Mouse (Mus musculus) neural tube, embryonic 11.5 days (tissue): ENCODE measurements around the gene Ttyh3. TPM values are rescaled to one million over a fixed set of nuclear protein-coding genes. Genes with fewer than 3 reads are reported as not detected.

ENCODE experiments used
- ATAC-seq: fragments of 200-750 bp; cut with Nextera tagmentation; 2 replicates; pipeline ENCODE4 v1.8.0; 2017; ENCODE audit warnings: moderate number of reproducible peaks, mild to moderate bottlenecking, moderate TSS enrichment, moderate library complexity; ENCODE audit not compliant: insufficient read depth, low FRiP score, low TSS enrichment
- DNase-seq: peaks from one replicate; pipeline ENCODE4 v3.0.0-alpha.2; 2015; ENCODE audit warnings: low spot score
- H3K27ac ChIP-seq: fragments of 300-500 bp; sonication (generic); 2 replicates; pipeline ENCODE4 v1.5.1; 2014; ENCODE audit warnings: low read depth, mild to moderate bottlenecking, low read length
- H3K27me3 ChIP-seq: fragments of 300-500 bp; sonication (generic); 2 replicates; pipeline ENCODE4 v1.6.1; 2014; ENCODE audit warnings: mild to moderate bottlenecking, low read length, mixed read lengths; ENCODE audit not compliant: control insufficient read depth, insufficient read depth
- H3K36me3 ChIP-seq: fragments of 300-500 bp; sonication (generic); 2 replicates; pipeline ENCODE4 v1.6.1; 2014; ENCODE audit warnings: mild to moderate bottlenecking, low read length, moderate library complexity, mixed read lengths; ENCODE audit not compliant: control insufficient read depth, insufficient read depth
- H3K4me1 ChIP-seq: fragments of 300-500 bp; sonication (generic); 2 replicates; pipeline ENCODE4 v1.6.1; 2014; ENCODE audit warnings: low read length, mixed read lengths; ENCODE audit not compliant: control insufficient read depth, insufficient read depth
- H3K4me2 ChIP-seq: fragments of 300-500 bp; sonication (generic); 2 replicates; pipeline ENCODE4 v1.6.1; 2014; ENCODE audit warnings: low read depth, mild to moderate bottlenecking, moderate library complexity
- H3K4me3 ChIP-seq: fragments of 300-500 bp; sonication (generic); 2 replicates; pipeline ENCODE4 v1.5.1; 2014; ENCODE audit warnings: low read depth, low read length
- H3K9ac ChIP-seq: fragments of 300-500 bp; sonication (generic); 2 replicates; pipeline ENCODE4 v1.6.1; 2014; ENCODE audit warnings: mild to moderate bottlenecking, low read length
- H3K9me3 ChIP-seq: fragments of 300-500 bp; sonication (generic); 2 replicates; pipeline ENCODE4 v1.6.1; 2016; ENCODE audit warnings: low read length; ENCODE audit not compliant: control insufficient read depth
- WGBS: fragments of 180-500 bp; shearing (Covaris S2); extraction: QIAGEN DNeasy Blood & Tissue Kit; methylation state at CpG from one replicate; pipeline ENCODE4 v1.1.7; 2014; 5-methylcytosine and 5-hydroxymethylcytosine counted together
- polyA plus RNA-seq: library from polyadenylated mRNA; unstranded; fragments of >200 nt; fragmentation: Nextera tagmentation; extraction: Ambion mirVana; gene quantifications from 2 replicates; pipeline ENCODE4 v1.2.1, GENCODE M21; 2014

Ttyh3 gene
- polyA plus RNA-seq, 1 experiment from 2014 or later, result 61.0 TPM

DNA sequence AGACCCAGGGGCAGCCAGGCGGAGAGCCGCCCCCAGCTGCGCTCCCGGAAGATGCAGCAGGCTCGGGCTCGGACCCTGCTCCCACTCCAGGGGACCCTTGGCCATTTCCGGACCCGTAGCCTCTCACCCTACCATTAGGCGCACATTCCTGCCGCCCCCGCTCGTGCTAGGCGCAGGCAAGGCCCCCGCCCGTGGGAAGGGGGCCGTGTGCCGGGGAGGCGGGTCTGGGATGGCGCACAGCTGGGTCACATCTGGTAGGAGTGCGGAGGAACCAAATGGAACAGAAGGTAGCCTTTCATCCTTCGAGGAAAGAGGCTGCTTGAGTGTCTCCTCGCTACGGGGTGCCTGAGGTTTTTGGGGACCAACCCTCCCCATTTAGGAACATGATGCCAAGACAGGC lies 42.4 kb downstream of the Ttyh3 start:
- peaks cover 37% of the 10 kb centered on the region for H3K4me1 ChIP-seq
- no peaks in the 10 kb centered on the region for H3K9me3 ChIP-seq
- DNase-seq, result peak; percentile 56
- under 1% methylated on average over 23 of the region's 23 CpGs for WGBS
- H3K36me3 ChIP-seq, result no peaks in the 10 kb centered on the region
- peak overlapping the region; percentile 52 for H3K9ac ChIP-seq
- H3K4me3 ChIP-seq, result peak overlapping the region; percentile 68
- ATAC-seq, result no peak
- no peak overlapping the region for H3K27ac ChIP-seq
- peak overlapping the region; percentile 81 for H3K4me2 ChIP-seq
- H3K27me3 ChIP-seq, result no peaks in the 10 kb centered on the region

DNA sequence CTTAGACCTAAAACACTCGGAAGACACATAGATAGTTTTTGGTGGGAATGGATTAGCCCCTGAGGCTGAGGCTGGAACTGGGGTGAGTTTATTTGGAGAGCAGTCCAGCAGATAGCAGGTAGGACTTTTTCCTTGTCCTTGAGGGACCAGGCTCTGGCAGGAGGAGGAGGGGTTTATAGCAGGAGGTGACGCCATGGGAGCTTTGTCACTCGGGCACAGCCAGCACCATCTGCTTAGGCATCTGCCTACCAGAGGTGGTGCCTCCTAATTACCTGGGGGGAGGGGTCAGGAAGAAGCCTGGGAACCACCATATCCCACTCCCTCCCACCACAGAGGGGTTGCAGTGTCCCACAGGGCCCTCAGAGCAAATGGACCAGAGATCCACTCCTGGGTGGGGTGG lies 43.6 kb downstream of the Ttyh3 start:
- Histone ChIP-seq H3K4me3 (no peak overlapping the region), H3K9me3 (no peaks in the 10 kb centered on the region), H3K4me1 (peaks cover 25% of the 10 kb centered on the region), H3K9ac (no peak overlapping the region), H3K27me3 (no peaks in the 10 kb centered on the region), H3K27ac (no peak overlapping the region), H3K36me3 (no peaks in the 10 kb centered on the region), H3K4me2 (no peak overlapping the region)
- DNase-seq (peak; percentile 52), ATAC-seq (no peak)
- 16% methylated on average over 3 of the region's 3 CpGs for WGBS

GRCm38 (mm10) chr5:140604386-140604785 lies 44.4 kb downstream of the Ttyh3 start:
- 85% methylated on average over 8 of the region's 8 CpGs for WGBS
- Histone ChIP-seq H3K27ac (no peak overlapping the region), H3K36me3 (no peaks in the 10 kb centered on the region), H3K4me1 (peaks cover 23% of the 10 kb centered on the region), H3K4me3 (no peak overlapping the region), H3K27me3 (no peaks in the 10 kb centered on the region), H3K9me3 (no peaks in the 10 kb centered on the region), H3K9ac (no peak overlapping the region), H3K4me2 (no peak overlapping the region)
- ATAC-seq (no peak), DNase-seq (no peak)

DNA sequence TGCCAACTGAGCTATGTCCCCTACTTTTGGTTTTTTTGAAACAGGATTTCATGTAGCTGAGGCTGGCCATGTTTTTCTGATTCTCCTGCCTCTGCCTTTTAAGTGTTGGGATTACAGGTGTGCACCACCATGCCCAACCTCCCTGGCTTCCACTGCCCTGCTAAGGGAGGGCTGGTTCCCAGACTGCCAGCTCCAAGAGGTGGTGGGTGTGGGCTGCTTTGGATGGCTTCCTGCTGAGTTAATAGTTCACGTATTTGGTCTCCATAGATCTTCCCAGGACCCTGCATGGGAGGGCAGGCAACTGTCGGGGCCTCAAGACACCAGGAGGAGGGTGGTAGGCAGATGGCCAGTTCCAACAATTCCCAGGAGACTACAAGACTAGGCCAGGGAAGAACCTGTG lies 46.3 kb downstream of the Ttyh3 start:
- Histone ChIP-seq H3K27me3 (no peaks in the 10 kb centered on the region), H3K4me3 (no peak overlapping the region), H3K9ac (no peak overlapping the region), H3K9me3 (no peaks in the 10 kb centered on the region), H3K27ac (no peak overlapping the region), H3K36me3 (no peaks in the 10 kb centered on the region), H3K4me1 (peaks cover 18% of the 10 kb centered on the region), H3K4me2 (no peak overlapping the region)
- no peak for ATAC-seq
- no peak for DNase-seq
- 36% methylated on average over 2 of the region's 2 CpGs for WGBS

GRCm38 (mm10) chr5:140601712-140602111 lies 47.1 kb downstream of the Ttyh3 start:
- Histone ChIP-seq H3K27ac (no peak overlapping the region), H3K4me2 (no peak overlapping the region), H3K27me3 (no peaks in the 10 kb centered on the region), H3K4me3 (no peak overlapping the region), H3K36me3 (no peaks in the 10 kb centered on the region), H3K9ac (no peak overlapping the region), H3K9me3 (no peaks in the 10 kb centered on the region), H3K4me1 (peaks cover 16% of the 10 kb centered on the region)
- ATAC-seq (no peak), DNase-seq (no peak)
- 74% methylated on average over 12 of the region's 12 CpGs for WGBS

- DNase-seq (no peak), ATAC-seq (no peak)
- 34% methylated on average over 5 of the region's 5 CpGs for WGBS
- no peak overlapping the region; the same call in 1 of the 2 replicates for H3K9ac ChIP-seq
- H3K36me3 ChIP-seq, result no peaks in the 10 kb centered on the region
- no peak overlapping the region for H3K4me3 ChIP-seq
- H3K27ac ChIP-seq, result no peak overlapping the region
- no peak overlapping the region for H3K4me2 ChIP-seq
- H3K4me1 ChIP-seq, result 0 out of 2 replicates have a peak, but pooled peaks cover 3% of the 10 kb centered on the region
- no peaks in the 10 kb centered on the region for H3K9me3 ChIP-seq
- H3K27me3 ChIP-seq, result no peaks in the 10 kb centered on the region
These were observed 48.9 kb downstream of the Ttyh3 start for GRCm38 (mm10) chr5:140599939-140600338.

DNA sequence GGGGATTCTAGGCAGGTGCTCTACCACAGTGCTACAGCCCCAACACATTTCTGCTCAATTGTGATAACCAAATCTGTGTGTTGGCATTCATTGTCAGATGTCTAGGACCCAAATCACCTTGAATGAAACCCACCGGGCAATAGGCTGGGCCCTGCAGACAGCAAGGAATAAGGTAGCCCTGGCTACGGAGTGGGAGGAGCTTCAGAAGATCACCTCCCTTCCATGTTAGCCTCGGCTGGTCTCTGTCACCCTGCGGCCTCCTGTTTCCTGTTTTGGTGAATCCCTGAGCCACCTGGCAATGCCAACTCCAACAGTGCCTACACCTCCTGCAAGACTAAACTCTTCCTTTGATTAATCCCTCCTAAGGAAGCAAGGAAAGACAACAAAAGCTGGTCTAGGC lies 51.0 kb downstream of the Ttyh3 start:
- H3K36me3 ChIP-seq, result no peaks in the 10 kb centered on the region
- 91% methylated on average over 4 of the region's 4 CpGs for WGBS
- H3K4me2 ChIP-seq, result no peak overlapping the region
- H3K4me1 ChIP-seq, result 0 out of 2 replicates have a peak, but pooled peaks cover 3% of the 10 kb centered on the region
- H3K27ac ChIP-seq, result no peak overlapping the region
- DNase-seq (no peak), ATAC-seq (no peak)
- no peak overlapping the region for H3K4me3 ChIP-seq
- H3K9me3 ChIP-seq, result no peaks in the 10 kb centered on the region
- no peak overlapping the region for H3K9ac ChIP-seq
- H3K27me3 ChIP-seq, result no peaks in the 10 kb centered on the region

GRCm38 (mm10) chr5:140596927-140597588 lies 51.8 kb downstream of the Ttyh3 start:
- 70% methylated on average over 18 of the region's 18 CpGs for WGBS
- DNase-seq (no peak), ATAC-seq (no peak)
- Histone ChIP-seq H3K27ac (no peak overlapping the region), H3K9ac (no peak overlapping the region), H3K9me3 (no peaks in the 10 kb centered on the region), H3K27me3 (no peaks in the 10 kb centered on the region), H3K4me2 (no peak overlapping the region), H3K36me3 (no peaks in the 10 kb centered on the region), H3K4me3 (no peak overlapping the region), H3K4me1 (0 out of 2 replicates have a peak, but pooled peaks cover 3% of the 10 kb centered on the region)

DNA sequence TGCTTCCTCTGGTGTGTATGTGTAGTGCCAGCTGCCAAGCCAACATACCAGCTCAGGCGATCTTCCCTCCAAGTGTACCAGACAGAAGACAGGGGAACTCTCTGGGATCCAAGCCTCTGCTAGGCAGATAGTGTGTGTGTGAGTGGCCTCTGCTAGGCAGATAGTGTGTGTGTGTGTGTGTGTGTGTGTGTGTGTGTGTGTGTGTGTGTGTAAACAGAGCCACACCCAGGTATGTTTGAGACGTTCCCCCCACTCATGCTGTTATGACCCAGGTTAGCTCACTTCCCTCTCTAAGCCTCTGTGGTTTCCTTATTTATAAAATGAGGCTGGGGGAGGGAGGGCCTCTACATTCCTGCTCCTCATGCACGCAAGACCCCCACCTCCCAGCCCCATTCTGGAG lies 52.4 kb downstream of the Ttyh3 start:
- Histone ChIP-seq H3K27me3 (no peaks in the 10 kb centered on the region), H3K4me2 (no peak overlapping the region), H3K4me1 (0 out of 2 replicates have a peak, but pooled peaks cover 3% of the 10 kb centered on the region), H3K4me3 (no peak overlapping the region), H3K36me3 (no peaks in the 10 kb centered on the region), H3K9ac (no peak overlapping the region), H3K27ac (no peak overlapping the region), H3K9me3 (no peaks in the 10 kb centered on the region)
- WGBS, result 82% methylated on average over 3 of the region's 3 CpGs
- ATAC-seq, result no peak
- no peak for DNase-seq
